Mouse (Mus musculus): ENCODE measurements around the gene Mplkip. TPM values are rescaled to one million over a fixed set of nuclear protein-coding genes. Genes with fewer than 3 reads are reported as not detected.
A peak's percentile ranks its signal among the peaks of the same experiment; 100 is the strongest.

Mplkip gene
- polyA plus RNA-seq (2017; shearing (Covaris generic)) = 10 to 100 TPM; 11.2 to 16.1 (median 14.5) TPM

GRCm38 (mm10) chr13:17694911-17695699 lies at the start of gene Mplkip, which contains the start of gene Sugct:
Gene Mplkip (plus strand): TSS chr13:17695192.
Gene Sugct (minus strand): TSS chr13:17695553.
- peak; percentile 91 for ATAC-seq

GRCm38 (mm10) chr13:17667380-17667779 lies 27.6 kb upstream of the Mplkip start:
- no peak for ATAC-seq

- ATAC-seq = no peak
Observed at GRCm38 (mm10) chr13:17671122-17671521, 23.9 kb upstream of the Mplkip start.

DNA sequence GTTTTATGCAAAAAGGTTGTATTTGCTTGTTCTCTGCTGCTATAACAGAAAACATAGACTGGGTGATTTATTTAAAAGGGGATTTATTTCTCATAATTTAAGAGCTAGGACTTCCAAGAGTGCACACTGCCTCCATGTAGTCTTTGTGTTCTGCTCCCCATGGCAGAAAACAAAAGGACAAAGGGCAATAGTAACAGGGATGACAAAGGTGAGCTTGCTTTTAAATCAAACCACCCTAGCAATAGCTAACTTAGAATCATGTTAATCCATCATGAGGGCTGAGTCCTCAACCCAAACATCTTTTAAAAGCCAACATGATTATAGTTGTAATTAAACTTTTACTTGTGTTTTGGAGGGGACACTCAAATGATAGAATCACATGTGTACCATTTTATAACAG lies 5.5 kb upstream of the Mplkip start:
- no peak for ATAC-seq

DNA sequence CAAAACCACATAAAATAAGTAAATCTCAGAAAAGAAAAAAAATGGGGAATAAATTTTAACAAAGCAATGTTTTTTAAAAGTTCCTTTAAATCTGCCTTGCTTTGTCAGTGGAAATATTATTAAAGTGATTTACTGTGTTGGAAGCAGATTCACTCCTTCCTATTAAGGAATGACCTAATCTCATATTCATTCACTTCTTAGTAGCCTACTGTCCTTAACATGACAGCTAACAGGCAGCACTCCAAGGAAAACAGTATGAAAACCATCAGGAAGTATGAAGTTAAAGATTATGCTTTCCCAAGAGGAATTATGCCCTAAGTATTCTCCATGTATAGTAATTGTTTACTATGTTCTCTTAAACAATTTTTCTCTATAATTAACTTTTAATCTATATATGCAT lies 4.3 kb upstream of the Mplkip start:
- no peak for ATAC-seq

DNA sequence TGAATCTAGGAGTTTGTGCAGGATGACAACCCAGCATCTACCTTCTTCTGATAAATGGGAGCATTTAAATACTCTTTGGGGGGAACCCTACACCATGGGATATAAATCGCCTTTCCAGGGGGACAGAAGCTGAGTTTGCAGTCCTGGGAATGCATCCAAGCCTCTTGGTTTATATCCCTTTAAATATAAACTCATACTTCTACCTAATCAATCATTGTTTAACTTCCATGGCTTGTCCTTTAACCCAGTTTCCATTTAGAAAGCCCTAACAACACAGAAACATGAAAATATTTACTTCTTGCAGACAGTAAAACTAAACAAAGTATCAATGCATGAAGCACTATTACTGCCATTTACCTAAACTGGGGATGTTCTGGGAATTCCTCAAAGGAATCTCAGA lies 3.6 kb upstream of the Mplkip start:
- no peak for ATAC-seq

- no peak for ATAC-seq
Observed at GRCm38 (mm10) chr13:17693816-17694215, 1.2 kb upstream of the Mplkip start.

GRCm38 (mm10) chr13:17694414-17694813 lies 578 bp upstream of the Mplkip start:
- no peak for ATAC-seq

DNA sequence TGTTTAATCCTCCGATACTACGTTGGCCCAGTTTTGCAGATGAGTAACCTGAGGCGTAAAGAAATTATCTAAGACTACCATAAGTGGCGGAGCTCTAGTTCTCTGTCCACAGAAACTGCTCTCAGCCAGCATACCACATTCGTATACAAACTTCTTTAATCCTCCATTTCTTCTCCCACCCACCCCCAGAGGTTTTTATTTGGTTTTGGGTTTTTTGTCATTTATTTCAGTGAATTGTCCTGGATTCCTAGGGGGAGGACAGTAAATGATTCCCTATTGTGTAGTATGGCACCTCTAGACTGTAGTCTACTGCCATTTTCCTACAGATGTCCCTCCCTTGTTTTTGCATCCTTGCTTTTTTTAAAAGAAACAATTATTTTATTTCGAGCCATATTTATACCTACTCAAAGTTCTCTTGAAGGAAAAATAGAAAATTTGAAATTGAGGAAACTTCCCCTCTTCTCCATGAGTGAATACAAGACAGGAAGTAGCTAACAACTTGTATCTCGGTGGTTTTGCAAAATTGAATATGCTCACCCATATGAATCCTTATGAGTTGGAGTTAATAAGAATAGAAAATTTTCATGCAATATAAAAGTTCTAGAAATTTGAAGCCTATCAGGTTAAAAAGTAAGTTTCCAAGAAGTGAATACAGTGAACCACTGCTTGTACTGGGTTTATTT lies 1.0 kb downstream of the Mplkip start:
- no peak for ATAC-seq

GRCm38 (mm10) chr13:17700090-17700715 lies 5.2 kb downstream of the Mplkip start:
- no peak for ATAC-seq

DNA sequence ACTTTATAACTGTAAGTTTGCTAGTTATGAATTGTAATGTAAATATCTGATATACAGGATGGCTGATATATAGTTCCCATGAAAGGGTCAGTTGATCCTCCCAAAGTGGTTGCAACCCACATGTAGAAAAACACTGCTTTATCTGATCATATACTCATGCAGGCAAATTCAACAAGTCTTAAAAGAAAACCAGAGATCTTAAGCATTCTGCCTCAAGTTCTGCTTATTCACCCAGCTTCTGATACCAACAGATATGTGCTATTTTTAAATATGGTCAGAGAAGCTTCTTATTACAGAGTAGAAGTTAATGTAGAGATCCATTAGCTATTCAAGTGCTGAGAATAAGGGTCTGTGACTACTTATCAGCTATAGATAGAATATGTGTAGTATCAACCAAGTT lies 6.3 kb downstream of the Mplkip start:
- no peak for ATAC-seq

DNA sequence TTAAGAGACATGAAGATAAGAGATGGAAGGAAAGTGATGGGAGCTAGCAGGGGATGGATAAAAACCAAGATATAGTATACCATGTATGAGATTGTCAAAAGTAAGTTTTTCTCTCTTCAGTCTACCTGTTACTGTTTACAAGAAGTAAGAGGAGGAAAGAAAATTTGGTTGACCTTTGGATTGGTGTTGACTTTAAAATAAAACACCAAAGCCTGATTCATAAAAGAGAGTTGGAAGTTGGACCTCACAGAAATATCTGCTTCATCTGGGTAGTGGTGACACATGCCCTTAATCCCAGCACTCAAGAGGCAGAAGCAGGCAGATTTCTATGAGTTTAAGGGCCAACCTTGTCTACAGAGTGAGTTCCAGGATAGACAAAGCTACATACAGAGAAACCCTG lies 7.3 kb downstream of the Mplkip start:
- ATAC-seq = no peak

- ATAC-seq = no peak
Observed at GRCm38 (mm10) chr13:17705188-17705826, 10.3 kb downstream of the Mplkip start.

DNA sequence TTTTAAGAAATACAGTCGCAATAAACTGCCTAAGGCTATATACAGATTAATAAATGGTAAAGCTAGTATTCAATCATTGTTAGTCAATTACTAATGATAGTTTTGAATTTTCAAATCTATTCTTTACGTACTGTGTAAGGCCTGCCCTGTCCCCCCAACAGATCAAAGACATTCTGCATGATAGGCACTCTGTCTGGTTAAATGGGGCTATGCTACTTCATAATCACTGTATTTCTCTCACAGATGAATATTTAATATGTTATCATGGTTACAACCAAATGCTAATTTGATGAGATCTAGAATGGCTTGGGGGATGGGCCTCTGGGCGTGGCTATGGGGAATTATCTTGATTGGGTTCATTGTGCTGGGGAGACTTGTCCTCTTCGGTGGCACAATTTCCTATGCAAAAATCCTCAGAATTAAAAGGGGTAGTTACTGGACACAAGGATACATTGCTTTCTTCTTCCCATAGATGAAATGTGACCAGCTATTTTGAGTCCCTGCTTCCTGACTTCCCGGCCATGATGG lies 13.9 kb downstream of the Mplkip start:
- no peak for ATAC-seq

GRCm38 (mm10) chr13:17717357-17717756 lies 22.4 kb downstream of the Mplkip start:
- ATAC-seq = no peak

DNA sequence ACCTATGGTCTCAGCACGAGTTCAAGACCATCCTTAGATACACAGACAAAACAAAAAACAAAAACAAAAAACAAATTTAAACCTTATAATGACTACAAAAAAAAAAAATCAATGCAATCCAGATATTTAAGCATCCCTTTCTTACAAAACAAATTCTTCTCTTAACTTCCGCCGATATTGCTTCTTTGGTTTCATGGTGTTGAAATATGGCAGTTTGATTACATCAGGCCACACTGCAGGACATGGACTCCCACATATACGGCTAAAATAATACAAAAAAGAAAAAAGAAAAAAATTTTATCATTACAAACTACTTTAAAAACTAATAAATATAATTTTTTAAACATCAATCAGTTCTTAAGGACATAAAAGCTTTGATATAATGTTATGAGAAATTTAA lies 32.9 kb downstream of the Mplkip start:
- ATAC-seq = no peak

- no peak for ATAC-seq
Observed at GRCm38 (mm10) chr13:17728798-17729197, 33.8 kb downstream of the Mplkip start.

Other genes with a start within 250 kb of the Mplkip start
- 1 to 10 TPM in 1 of 3 experiments, under 1 TPM in 2; 0.25 to 2.4 (median 0.36) TPM for gene Sugct, start 361 bp downstream of the Mplkip start, polyA plus RNA-seq (2017; shearing (Covaris generic))
- gene Cdk13, start 109.9 kb downstream of the Mplkip start, polyA plus RNA-seq (2017; shearing (Covaris generic)) = 10 to 100 TPM; 18.0 to 24.4 (median 23.2) TPM
- 1 to 10 TPM; 3.5 to 6.8 (median 4.0) TPM for gene Rala, start 249.0 kb downstream of the Mplkip start, polyA plus RNA-seq (2017; shearing (Covaris generic))

All from inflammation-experienced regulatory T-cells, adult 6 months (primary cell).